22 mouse cellular contexts compared by ENCODE assay signal in genomic region chr12:70429637-70430036, GRCm38 (mm10).
"Had no signal": no experiment of that assay in that cellular context is flagged by ENCODE, and none has a peak within 500 bp of the region (broad histone marks: within the 10 kb centered on the region; RNA-seq: fewer than 3 reads in every experiment).

No protein-coding gene starts in this region.

- H3K9me3 ChIP-seq: limb, embryonic 10.5 days; limb, embryonic 13.5 days; lung, embryonic 15.5 days; midbrain, embryonic 12.5 days; midbrain, embryonic 15.5 days; neural tube, embryonic 12.5 days; neural tube, embryonic 15.5 days had no signal

- H3K9ac ChIP-seq: limb, embryonic 13.5 days; lung, embryonic 15.5 days; midbrain, embryonic 12.5 days; midbrain, embryonic 15.5 days; neural tube, embryonic 12.5 days; neural tube, embryonic 15.5 days had no signal

- H3K4me2 ChIP-seq: limb, embryonic 13.5 days; lung, embryonic 15.5 days had no signal

- H3K4me1 ChIP-seq: limb, embryonic 13.5 days; lung, embryonic 15.5 days had no signal

- H3K27ac ChIP-seq: kidney, postnatal 0 days; limb, embryonic 10.5 days; limb, embryonic 13.5 days; lung, embryonic 15.5 days; midbrain, embryonic 12.5 days; midbrain, embryonic 15.5 days; neural tube, embryonic 12.5 days; neural tube, embryonic 15.5 days; stomach, postnatal 0 days had no signal

- H3K36me3 ChIP-seq: limb, embryonic 10.5 days; limb, embryonic 13.5 days; lung, embryonic 15.5 days; midbrain, embryonic 12.5 days; midbrain, embryonic 15.5 days; neural tube, embryonic 12.5 days; neural tube, embryonic 15.5 days had no signal

- ATAC-seq: inflammation-experienced regulatory T-cells, adult 6 months; intestine, postnatal 0 days had no signal

- H3K4me3 ChIP-seq: limb, embryonic 10.5 days; limb, embryonic 13.5 days; lung, embryonic 15.5 days; midbrain, embryonic 12.5 days; midbrain, embryonic 15.5 days; neural tube, embryonic 12.5 days; neural tube, embryonic 15.5 days had no signal

- H3K27me3 ChIP-seq: limb, embryonic 13.5 days; lung, embryonic 15.5 days; midbrain, embryonic 12.5 days; midbrain, embryonic 15.5 days; neural tube, embryonic 12.5 days; neural tube, embryonic 15.5 days had no signal

- DNase-seq: kidney, adult 2 months; kidney, postnatal 25 days; lung, adult 18-20 months; lung, postnatal 10 days; lung, postnatal 36 days; right cerebral cortex, adult 18-20 months; right cerebral cortex, postnatal 14 days; right cerebral cortex, postnatal 4 days; thymus, adult 2 months; thymus, postnatal 14 days; thymus, postnatal 4 days had no signal
